In genomic region chr17:7904992-7905391, GRCm38 (mm10) we compare ENCODE assay signal across 17 mouse cellular contexts. TPM values are rescaled to one million over a fixed set of nuclear protein-coding genes. Genes with fewer than 3 reads are reported as not detected.
A peak's percentile ranks its signal among the peaks of the same experiment; 100 is the strongest.
DNase-seq lines count a peak whose midpoint lies in the region; ATAC-seq lines count a peak whose summit lies in the region.
"Had no signal": no experiment of that assay in that cellular context is flagged by ENCODE, and none has a peak within 500 bp of the region (broad histone marks: within the 10 kb centered on the region; RNA-seq: fewer than 3 reads in every experiment).

No protein-coding gene starts in this region.

- ATAC-seq in CD4-positive, CD25-positive, alpha-beta regulatory T cell, adult 4 months, result peak; percentile 27
- ATAC-seq in monocyte, adult 5-6 weeks (replicated peaks; ENCODE audit: insufficient number of reproducible peaks, low FRiP score, low TSS enrichment, poor library complexity, severe bottlenecking), result no peak
- ATAC-seq: forebrain, embryonic 16.5 days; hindbrain, embryonic 16.5 days; intestine, embryonic 15.5 days had no signal

- DNase-seq in CD4-positive helper T cell, adult 2 months (ENCODE audit: low read depth, low spot score), result peak; percentile 32
- peak; percentile 34 for DNase-seq in ZHBTc4 (ENCODE audit: low read depth, low spot score)
- DNase-seq in testis, postnatal 14 days (ENCODE audit: low spot score), result no peak
- DNase-seq in adrenal gland, postnatal 25 days, result no peak
- DNase-seq: adrenal gland, adult 2 months; B cell, adult 2 months; cerebellum, adult 11 months; cerebellum, adult 9-10 months; cerebellum, postnatal 25 days; gastrocnemius, postnatal 10 days; heart, adult 2 months; kidney, adult 2 months had no signal

RNA-seq across cellular contexts. Expression of gene Tagap, which starts 20.8 kb away (rescaled TPM):
- polyA plus RNA-seq in CD4-positive, CD25-positive, alpha-beta regulatory T cell, adult 4 months (2017; shearing (Covaris generic)), result 100 to 1,000 TPM; 108 to 131 TPM
- 63.5 to 77.7 TPM (median 74.3 TPM) in 3 replicates for total RNA-seq in monocyte, adult 5-6 weeks (2017)
- 4.7 and 6.6 TPM in 2 replicates for total RNA-seq in adrenal gland, postnatal 25 days (2021)

RNA-seq across cellular contexts. Expression of gene Rsph3a, which starts 40.4 kb away (rescaled TPM):
- 10 to 100 TPM; 24.2 to 34.8 TPM for polyA plus RNA-seq in CD4-positive, CD25-positive, alpha-beta regulatory T cell, adult 4 months (2017; shearing (Covaris generic))
- total RNA-seq in monocyte, adult 5-6 weeks (2017), result 28.3 to 41.8 TPM (median 34.7 TPM) in 3 replicates
- total RNA-seq in adrenal gland, postnatal 25 days (2021), result 48.7 and 52.1 TPM in 2 replicates

Comparison
In these comparisons a context has a peak if more than half of its experiments do, and no peak if none do; other contexts are left out.
1. DNase-seq: peak in CD4-positive helper T cell, adult 2 months (single experiment) and ZHBTc4 (single experiment); none in testis, postnatal 14 days (single experiment) and adrenal gland, postnatal 25 days (single experiment).